Mouse (Mus musculus): ENCODE results near the gene Pip5k1a. TPM values are rescaled to one million over a fixed set of nuclear protein-coding genes. Genes with fewer than 3 reads are reported as not detected.
"Not testable (repeated sequence)": the region's sequence is repeated elsewhere in the genome, so short reads cannot be mapped to it uniquely, and the experiment has no call there.

Pip5k1a gene
- polyA plus RNA-seq (2012; rRNA removed), result 12.1 and 15.6 TPM in 2 replicates

DNA sequence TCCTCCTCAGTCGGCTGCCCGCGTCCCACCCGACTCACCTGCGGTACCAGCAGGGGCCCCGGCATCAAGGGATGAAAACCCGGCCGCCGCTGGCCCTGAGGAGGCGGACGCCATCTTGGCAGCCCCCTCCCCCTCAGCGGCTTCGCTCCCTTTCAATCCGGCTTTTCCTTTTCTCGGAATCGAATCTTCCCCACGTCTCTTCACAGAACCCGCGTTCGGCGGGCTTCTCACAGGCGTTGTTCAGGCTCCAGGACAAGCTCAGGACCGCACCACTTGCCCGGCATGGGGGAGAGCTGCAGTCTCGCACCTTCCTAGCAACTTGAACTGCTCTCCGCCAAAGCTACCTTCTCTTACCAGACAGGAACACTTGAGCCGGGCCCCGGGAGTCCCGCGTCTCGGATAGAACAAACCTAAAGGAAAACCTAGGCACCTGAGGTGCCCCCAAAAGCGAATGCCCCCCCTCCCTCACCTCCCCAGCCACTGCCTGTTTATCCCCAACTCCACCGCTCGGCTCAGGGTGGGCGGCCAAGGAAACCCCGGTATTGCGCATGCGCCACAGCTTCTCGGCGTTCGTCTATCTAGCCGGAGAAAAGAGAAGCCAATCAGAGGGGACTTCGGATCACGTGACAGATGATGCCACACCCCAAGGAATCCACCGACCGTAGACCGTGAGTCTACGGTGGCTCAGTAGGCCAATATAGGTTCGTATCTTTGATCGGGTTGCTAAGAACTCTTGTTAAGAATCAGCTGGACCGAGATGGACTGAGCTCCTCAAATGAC is at the start of gene Pip5k1a:
Gene Pip5k1a (minus strand): TSS at position 593 of the 780 bp plus-strand sequence.
- 1% methylated on average over 51 of the region's 51 CpGs for WGBS
- DNase-seq (ENCODE audit: low read depth, low spot score), result peak; percentile 99

DNA sequence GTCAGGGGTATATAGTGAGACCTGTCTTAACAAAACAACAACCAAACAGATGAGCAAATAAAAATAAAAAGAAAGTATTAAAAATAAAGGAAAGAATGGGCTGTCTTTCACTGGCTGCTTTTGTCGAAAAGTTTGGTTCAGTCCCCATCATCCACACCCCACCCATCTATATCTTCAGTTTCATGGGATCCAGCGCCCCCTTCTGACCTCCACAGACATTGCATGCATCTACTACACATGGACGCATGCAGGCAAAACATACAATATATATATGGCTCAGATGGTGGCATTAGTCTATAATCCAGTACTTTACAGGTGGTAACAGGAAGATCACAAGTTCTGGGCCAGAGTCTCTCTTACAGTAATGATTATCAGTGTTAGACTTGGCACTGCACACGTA is 47.1 kb upstream of the Pip5k1a start:
- 40% methylated on average over 4 of the region's 4 CpGs for WGBS
- DNase-seq (ENCODE audit: low read depth, low spot score), result no peak

DNA sequence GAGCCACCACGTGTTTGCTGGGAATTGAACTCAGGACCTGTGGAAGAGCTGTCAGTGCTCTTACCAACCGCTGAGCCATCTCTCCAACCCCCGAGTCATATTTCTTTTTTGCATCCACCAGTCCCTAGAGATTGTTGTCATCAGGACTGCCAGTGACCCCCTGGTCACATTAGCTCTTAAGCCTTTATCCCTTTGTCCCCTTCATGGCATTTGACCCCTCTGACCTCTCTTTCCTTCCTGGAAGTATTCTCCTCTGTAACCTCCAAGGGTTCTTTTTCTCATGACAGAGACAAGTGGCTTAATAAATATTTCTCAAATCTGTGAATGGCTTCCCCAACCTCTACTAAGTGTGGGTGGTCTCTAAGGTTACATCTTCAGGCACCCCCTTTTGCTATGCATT is 41.2 kb upstream of the Pip5k1a start:
- 72% methylated on average over 3 of the region's 3 CpGs for WGBS
- DNase-seq (ENCODE audit: low read depth, low spot score), result no peak

DNA sequence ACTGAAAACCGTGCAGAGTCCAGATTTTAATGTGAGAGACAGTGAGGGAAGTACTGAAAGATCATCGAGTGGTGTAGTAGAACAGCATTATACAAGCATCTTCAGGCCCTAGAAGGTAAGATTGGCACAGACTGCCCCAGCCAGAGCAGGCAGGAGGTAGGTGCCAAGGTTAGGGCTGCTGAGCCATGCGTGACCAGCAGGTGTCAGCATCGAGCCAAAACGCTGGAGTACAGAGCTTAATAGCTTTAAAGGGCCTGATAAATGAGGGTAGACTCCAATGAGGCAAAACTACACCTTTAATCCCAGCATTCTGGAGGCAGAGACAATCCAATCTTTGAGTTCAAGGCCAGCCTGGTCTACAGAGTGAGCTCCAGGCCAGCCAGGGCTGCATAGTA is 35.9 kb upstream of the Pip5k1a start:
- 8% methylated on average over 5 of the region's 5 CpGs for WGBS
- DNase-seq (ENCODE audit: low read depth, low spot score), result no peak

- 71% methylated on average over 10 of the region's 10 CpGs for WGBS
- no peak for DNase-seq (ENCODE audit: low read depth, low spot score)
Measured at GRCm38 (mm10) chr3:95141952-95142616, 35.4 kb upstream of the Pip5k1a start, which contains the start of gene Tnfaip8l2. Tnfaip8l2 (minus strand) TSS chr3:95142360.

DNA sequence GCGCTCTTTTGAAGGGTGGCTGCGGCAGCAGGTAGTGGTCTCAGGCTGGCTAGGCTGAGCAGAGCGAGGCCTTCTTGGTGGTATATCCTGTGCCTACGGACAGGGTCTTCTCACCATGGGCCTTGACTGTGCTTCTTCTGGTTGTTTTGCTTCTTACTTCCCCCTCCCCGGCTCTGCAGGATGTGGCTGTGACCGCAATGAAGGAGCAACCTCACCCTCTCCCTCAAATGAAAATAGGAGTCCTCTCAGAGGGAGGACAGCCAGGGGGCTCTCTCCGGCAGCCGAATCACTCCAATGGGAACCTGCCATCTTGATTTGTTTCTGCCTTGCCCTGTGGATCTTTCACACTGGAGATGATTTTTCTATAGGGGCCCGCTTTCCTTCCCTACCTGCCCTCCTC is 34.7 kb upstream of the Pip5k1a start:
- WGBS, result 83% methylated on average over 9 of the region's 9 CpGs

GRCm38 (mm10) chr3:95140795-95141194 is 34.1 kb upstream of the Pip5k1a start:
- DNase-seq (ENCODE audit: low read depth, low spot score), result no peak
- 89% methylated on average over 6 of the region's 6 CpGs for WGBS

More for the DNA sequence above, 34.7 kb upstream of the Pip5k1a start:
- no peak for DNase-seq (ENCODE audit: low read depth, low spot score)

GRCm38 (mm10) chr3:95140289-95140595 is 33.5 kb upstream of the Pip5k1a start:
- WGBS, result 82% methylated on average over 18 of the region's 18 CpGs
- no peak for DNase-seq (ENCODE audit: low read depth, low spot score)

DNA sequence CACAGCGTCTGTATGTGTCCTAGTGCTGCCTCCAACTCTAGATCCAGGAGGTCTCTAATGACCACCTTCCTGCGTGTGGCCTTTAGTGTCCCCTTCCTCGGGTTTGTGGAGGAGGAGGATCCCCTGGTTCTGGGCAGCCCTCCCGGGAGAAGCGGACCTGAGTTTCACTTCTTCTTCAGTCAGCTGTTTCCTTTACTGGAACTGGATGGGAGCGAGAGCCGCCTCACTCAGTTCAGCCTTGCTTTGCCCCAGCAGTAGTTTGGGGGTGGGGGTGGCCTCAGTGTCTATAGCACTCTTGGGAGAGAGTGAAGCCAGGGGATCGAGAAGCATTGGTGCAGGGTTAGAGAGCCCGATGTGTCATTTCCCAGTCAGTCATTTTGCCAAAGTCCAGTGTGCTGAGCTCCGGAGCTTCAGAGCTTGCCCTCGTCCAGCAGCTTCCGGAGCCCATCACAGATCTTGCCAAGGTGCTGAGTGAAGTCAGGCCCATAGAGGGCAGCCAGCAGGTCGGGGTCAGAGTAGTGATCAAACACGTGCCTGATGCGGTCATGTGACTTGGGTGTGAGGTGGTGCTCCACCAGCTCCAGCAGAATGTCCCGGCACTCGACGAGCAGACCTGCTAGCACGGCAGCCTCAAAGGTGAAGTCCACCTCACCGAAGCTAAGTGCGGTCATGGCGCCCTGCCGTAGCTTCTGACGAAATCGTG is 33.0 kb upstream of the Pip5k1a start:
- 74% methylated on average over 25 of the region's 25 CpGs for WGBS
- DNase-seq (ENCODE audit: low read depth, low spot score), result no peak

DNA sequence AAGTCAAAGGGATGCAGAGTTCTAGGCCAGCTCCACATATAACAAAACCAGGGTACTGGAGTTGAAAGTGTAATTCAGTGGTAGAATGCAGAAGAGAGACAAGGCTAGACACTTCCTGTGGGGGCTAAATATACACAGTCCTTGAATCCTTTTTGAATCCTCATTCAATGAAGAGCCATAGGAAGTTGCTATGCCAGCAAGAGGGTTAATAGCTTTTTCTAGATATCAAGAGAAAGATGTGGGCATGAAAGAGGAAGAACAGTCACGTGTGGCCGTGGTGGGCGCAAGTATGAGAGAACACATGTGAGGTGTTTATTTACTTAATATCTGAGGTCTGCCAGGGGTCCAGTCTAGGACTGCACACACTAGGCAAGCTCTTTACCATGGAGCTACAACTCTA is 29.6 kb upstream of the Pip5k1a start:
- 78% methylated on average over 3 of the region's 3 CpGs for WGBS
- DNase-seq (ENCODE audit: low read depth, low spot score), result no peak

DNA sequence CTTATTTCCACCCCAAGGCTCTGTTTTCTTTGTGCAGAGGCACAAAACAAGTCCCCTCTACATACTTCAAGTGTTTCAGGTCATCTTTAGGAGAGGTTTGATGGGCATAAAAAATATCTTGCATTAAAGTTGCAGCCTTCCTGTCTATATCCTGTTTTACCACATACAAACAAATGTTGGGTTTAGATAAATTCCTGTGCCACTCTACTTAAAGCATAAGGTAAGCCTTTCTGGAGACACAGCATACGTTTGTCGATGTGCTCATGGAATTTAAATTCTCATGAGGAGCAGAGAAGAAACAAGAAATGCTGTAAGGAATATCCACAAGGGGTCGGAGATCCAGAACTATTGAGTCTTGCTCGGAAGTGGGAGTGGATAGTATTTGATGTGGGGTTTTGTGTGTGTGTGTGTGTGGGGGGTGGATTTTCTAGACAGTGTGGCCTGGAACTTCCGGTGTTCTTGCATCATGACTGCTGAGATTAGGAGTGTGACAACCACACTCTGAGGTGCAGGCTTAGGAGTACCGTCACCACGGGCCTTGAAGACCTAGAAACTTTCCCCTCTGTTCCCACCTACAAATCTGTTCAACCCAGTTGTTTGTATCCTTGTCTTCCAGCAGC is 28.8 kb upstream of the Pip5k1a start:
- 80% methylated on average over 7 of the region's 7 CpGs for WGBS
- no peak for DNase-seq (ENCODE audit: low read depth, low spot score)

- no peak for DNase-seq (ENCODE audit: low read depth, low spot score)
- whole genome bisulfite sequencing, result 6% methylated on average over 6 of the region's 6 CpGs
Measured at GRCm38 (mm10) chr3:95135023-95135422, 28.3 kb upstream of the Pip5k1a start.

- no CpG with 5 or more reads among the region's 12 CpGs for WGBS
- not testable (repeated sequence) for DNase-seq (ENCODE audit: low read depth, low spot score)
Measured at GRCm38 (mm10) chr3:95134133-95134532, 27.4 kb upstream of the Pip5k1a start.

DNA sequence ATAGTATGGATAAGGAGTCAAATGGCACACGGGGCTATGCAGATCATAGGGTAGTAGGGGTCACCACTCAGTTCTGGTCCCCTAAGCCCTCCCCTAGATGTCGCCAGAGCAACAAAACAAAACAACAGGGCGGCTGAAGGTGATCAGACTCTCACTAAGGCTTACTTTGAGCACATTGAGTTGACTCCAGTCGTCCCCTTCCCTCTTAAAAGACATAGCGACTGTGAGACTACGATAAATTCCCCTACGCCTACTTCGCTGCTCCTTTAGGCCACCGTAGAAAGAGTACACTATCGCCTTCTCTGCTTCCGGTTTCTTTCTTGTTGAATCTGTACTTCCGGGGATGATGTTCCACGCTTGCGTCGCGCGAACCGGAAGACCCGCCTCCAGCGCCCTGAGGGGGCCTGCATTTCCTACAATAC is 27.0 kb upstream of the Pip5k1a start, which contains the start of the genes Scnm1 and Lysmd1:
Gene Scnm1 (minus strand): TSS at position 332 of the 422 bp plus-strand sequence.
Gene Lysmd1 (plus strand): TSS at position 409 of the 422 bp plus-strand sequence.
- DNase-seq (ENCODE audit: low read depth, low spot score), result peak; percentile 93
- WGBS, result under 1% methylated on average over 20 of the region's 20 CpGs

DNA sequence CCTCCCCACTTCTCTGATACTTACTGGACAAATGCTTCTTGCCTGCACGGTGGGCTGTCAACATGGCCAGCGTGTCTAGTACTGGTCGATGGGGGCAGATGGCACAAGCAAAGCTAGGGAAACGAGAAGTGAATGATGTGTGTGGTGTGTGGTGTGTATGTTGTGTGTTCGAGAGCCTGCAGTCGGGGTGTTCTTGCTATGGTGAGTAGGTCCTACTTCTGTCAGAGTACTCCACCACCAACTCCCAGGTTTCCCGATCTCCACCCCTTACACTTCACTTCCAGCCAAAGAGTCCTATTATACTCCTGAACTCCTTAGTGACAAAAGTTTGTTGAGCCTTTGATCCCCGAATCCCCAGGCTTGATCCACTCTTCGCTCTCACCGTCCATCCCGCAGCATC is 26.4 kb upstream of the Pip5k1a start:
- WGBS, result 45% methylated on average over 11 of the region's 11 CpGs
- DNase-seq (ENCODE audit: low read depth, low spot score), result no peak

DNA sequence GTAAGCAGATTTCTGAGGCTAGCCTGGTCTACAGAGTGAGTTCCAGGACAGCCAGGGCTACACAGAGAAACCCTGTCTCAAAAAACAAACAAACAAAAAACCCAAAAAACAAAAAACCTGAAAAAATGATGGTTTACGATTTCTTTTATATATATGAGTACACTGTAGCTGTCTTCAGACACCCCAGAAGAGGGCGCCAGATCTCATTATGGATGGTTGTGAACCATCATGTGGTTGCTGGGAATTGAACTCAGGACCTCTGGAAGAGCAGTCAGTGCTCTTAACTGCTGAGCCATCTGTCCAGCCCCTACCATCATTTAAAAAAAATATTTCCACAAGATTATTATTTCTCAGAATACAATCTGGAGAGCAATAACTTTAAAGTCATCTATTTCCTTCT is 25.7 kb upstream of the Pip5k1a start:
- not testable (repeated sequence) for DNase-seq (ENCODE audit: low read depth, low spot score)
- WGBS, result 87% methylated on average over 2 of the region's 2 CpGs

GRCm38 (mm10) chr3:95130081-95130480 is 23.4 kb upstream of the Pip5k1a start:
- DNase-seq (ENCODE audit: low read depth, low spot score), result no peak
- 88% methylated on average over 5 of the region's 5 CpGs for WGBS

- 72% methylated on average over 6 of the region's 6 CpGs for WGBS
Measured at GRCm38 (mm10) chr3:95129226-95129651, 22.5 kb upstream of the Pip5k1a start.

GRCm38 (mm10) chr3:95124972-95125371 is 18.2 kb upstream of the Pip5k1a start:
- no peak for DNase-seq (ENCODE audit: low read depth, low spot score)
- WGBS, result 9% methylated on average over 5 of the region's 5 CpGs

More at GRCm38 (mm10) chr3:95129226-95129651, 22.5 kb upstream of the Pip5k1a start:
- no peak for DNase-seq (ENCODE audit: low read depth, low spot score)

DNA sequence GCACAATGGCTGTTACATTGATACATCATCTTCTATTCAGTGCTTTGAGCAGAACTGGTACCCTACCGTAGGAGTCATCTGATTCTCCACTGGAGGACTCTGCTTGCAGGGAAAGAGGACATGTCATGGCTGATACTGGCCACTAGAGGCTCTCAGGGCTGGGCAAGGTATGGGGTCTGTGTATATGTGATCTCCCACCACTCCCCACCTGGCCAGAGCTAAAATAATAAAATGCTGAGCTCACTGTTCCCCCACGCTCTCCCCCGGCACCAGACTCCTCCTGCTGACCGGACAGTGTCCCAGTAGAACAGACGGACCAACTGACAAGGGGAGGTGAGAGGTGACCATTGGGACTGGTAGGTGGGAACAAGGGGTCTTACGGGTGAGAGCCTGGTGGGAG is 17.5 kb upstream of the Pip5k1a start, which contains the start of gene Tmod4:
Gene Tmod4 (plus strand): TSS at position 231 of the 400 bp plus-strand sequence.
- WGBS, result 64% methylated on average over 6 of the region's 6 CpGs
- no peak for DNase-seq (ENCODE audit: low read depth, low spot score)

Measured in large intestine, adult 2 months (tissue).